19 mouse cellular contexts compared by ENCODE assay signal in the genomic region with DNA sequence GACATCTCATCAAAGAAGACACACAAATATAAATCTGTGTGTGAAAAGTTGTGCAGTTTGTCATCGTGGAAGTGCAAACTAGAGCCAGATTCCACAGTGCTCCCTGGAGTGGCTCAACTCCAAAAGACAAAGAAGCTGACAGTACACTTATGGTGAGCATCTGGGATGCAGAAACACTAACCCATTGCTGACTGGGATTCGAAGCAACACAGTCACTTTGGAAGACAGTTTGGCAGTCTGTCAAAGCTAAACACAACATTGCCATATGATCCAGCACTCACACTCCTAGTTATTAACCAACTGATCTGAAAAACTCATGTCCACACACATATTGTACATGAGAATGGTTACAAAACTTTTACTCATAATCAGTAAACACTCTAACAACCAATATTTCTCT.
DNase-seq lines count a peak whose midpoint lies in the region; ATAC-seq and TF ChIP-seq lines count a peak whose summit lies in the region.
"Had no signal": no experiment of that assay in that cellular context is flagged by ENCODE, and none has a peak within 500 bp of the region (broad histone marks: within the 10 kb centered on the region; RNA-seq: fewer than 3 reads in every experiment).

No protein-coding gene starts in this region.

- TF ChIP-seq CTCF in forebrain, postnatal 0 days (IDR thresholded peaks at IDR 0.05; ENCODE audit: low read depth) = no peak

- H3K4me2 ChIP-seq in embryonic facial prominence, embryonic 14.5 days (ENCODE audit: low read depth, low read length) = no peak overlapping the region
- H3K4me2 ChIP-seq in forebrain, postnatal 0 days (ENCODE audit: low read depth) = no peak overlapping the region
- H3K4me2 ChIP-seq: embryonic facial prominence, embryonic 13.5 days; heart, embryonic 13.5 days; hindbrain, embryonic 15.5 days had no signal

- no peak overlapping the region for H3K9ac ChIP-seq in embryonic facial prominence, embryonic 14.5 days (ENCODE audit: low read depth, low read length)
- H3K9ac ChIP-seq in forebrain, postnatal 0 days = no peak overlapping the region
- H3K9ac ChIP-seq: embryonic facial prominence, embryonic 13.5 days; heart, embryonic 13.5 days; hindbrain, embryonic 15.5 days had no signal

- H3K27me3 ChIP-seq in embryonic facial prominence, embryonic 14.5 days (replicated peaks; ENCODE audit: control insufficient read depth, insufficient read depth, low read length) = no peaks in the 10 kb centered on the region
- H3K27me3 ChIP-seq in embryonic facial prominence, embryonic 10.5 days (replicated peaks; ENCODE audit: low read depth, poor library complexity, severe bottlenecking) = no peaks in the 10 kb centered on the region
- H3K27me3 ChIP-seq in forebrain, postnatal 0 days (ENCODE audit: insufficient read depth, low read length) = no peaks in the 10 kb centered on the region
- H3K27me3 ChIP-seq: embryonic facial prominence, embryonic 13.5 days; heart, embryonic 13.5 days; hindbrain, embryonic 15.5 days; Patski had no signal

- H3K36me3 ChIP-seq in embryonic facial prominence, embryonic 14.5 days (ENCODE audit: control insufficient read depth, insufficient read depth, low read length) = no peaks in the 10 kb centered on the region
- no peaks in the 10 kb centered on the region for H3K36me3 ChIP-seq in embryonic facial prominence, embryonic 10.5 days (replicated peaks)
- H3K36me3 ChIP-seq in forebrain, postnatal 0 days (ENCODE audit: insufficient read depth) = no peaks in the 10 kb centered on the region
- H3K36me3 ChIP-seq: embryonic facial prominence, embryonic 13.5 days; heart, embryonic 13.5 days; hindbrain, embryonic 15.5 days had no signal

- H3K27ac ChIP-seq in embryonic facial prominence, embryonic 14.5 days (replicated peaks; ENCODE audit: low read depth, low read length) = no peak overlapping the region
- H3K27ac ChIP-seq in embryonic facial prominence, embryonic 10.5 days (replicated peaks) = no peak overlapping the region
- no peak overlapping the region for H3K27ac ChIP-seq in forebrain, postnatal 0 days (ENCODE audit: low read depth, low read length)
- H3K27ac ChIP-seq: embryonic facial prominence, embryonic 13.5 days; heart, embryonic 13.5 days; hindbrain, embryonic 15.5 days had no signal

- WGBS in embryonic facial prominence, embryonic 14.5 days = 38% methylated on average over 2 of the region's 2 CpGs
- WGBS in embryonic facial prominence, embryonic 10.5 days = 62% methylated on average over 2 of the region's 2 CpGs
- 41% methylated on average over 2 of the region's 2 CpGs for WGBS in forebrain, postnatal 0 days

- no peak for ATAC-seq in embryonic facial prominence, embryonic 14.5 days (ENCODE audit: low read depth)
- ATAC-seq in forebrain, postnatal 0 days = peak; percentile 70
- ATAC-seq: activated CD4-positive, CD25-positive, alpha-beta regulatory T cell, adult 4 months; intestine, embryonic 16.5 days; Patski had no signal

- H3K4me3 ChIP-seq in embryonic facial prominence, embryonic 14.5 days (ENCODE audit: low read depth, low read length) = no peak overlapping the region
- no peak overlapping the region for H3K4me3 ChIP-seq in embryonic facial prominence, embryonic 10.5 days
- H3K4me3 ChIP-seq in forebrain, postnatal 0 days (ENCODE audit: low read depth, low read length) = no peak overlapping the region
- H3K4me3 ChIP-seq: embryonic facial prominence, embryonic 13.5 days; heart, embryonic 13.5 days; hindbrain, embryonic 15.5 days had no signal

- H3K4me1 ChIP-seq in embryonic facial prominence, embryonic 14.5 days (ENCODE audit: control insufficient read depth, insufficient read depth, low read length) = no peaks in the 10 kb centered on the region
- no peaks in the 10 kb centered on the region for H3K4me1 ChIP-seq in embryonic facial prominence, embryonic 10.5 days
- no peaks in the 10 kb centered on the region for H3K4me1 ChIP-seq in forebrain, postnatal 0 days (ENCODE audit: insufficient read depth)
- H3K4me1 ChIP-seq: embryonic facial prominence, embryonic 13.5 days; heart, embryonic 13.5 days; hindbrain, embryonic 15.5 days had no signal

- no peaks in the 10 kb centered on the region for H3K9me3 ChIP-seq in embryonic facial prominence, embryonic 14.5 days (ENCODE audit: control insufficient read depth, low read length)
- H3K9me3 ChIP-seq in embryonic facial prominence, embryonic 10.5 days = peaks cover 11% of the 10 kb centered on the region; the same call in 1 of the 2 replicates
- H3K9me3 ChIP-seq in forebrain, postnatal 0 days (ENCODE audit: low read length) = no peaks in the 10 kb centered on the region
- H3K9me3 ChIP-seq: embryonic facial prominence, embryonic 13.5 days; hindbrain, embryonic 15.5 days had no signal

- DNase-seq in embryonic facial prominence, embryonic 14.5 days (ENCODE audit: low spot score) = peak; percentile 45
- DNase-seq in embryonic facial prominence, embryonic 10.5 days (ENCODE audit: low spot score) = no peak
- peak; percentile 9 for DNase-seq in layer of hippocampus, adult 11-12 months (ENCODE audit: low spot score)
- no peak for DNase-seq in layer of hippocampus, postnatal 25 days (ENCODE audit: extremely low spot score in 1 of 2, low spot score in 1 of 2)
- peak; percentile 6 for DNase-seq in 3T3-L1 (ENCODE audit: low read depth, low spot score)
- DNase-seq in forebrain, postnatal 0 days = peak; percentile 47
- DNase-seq in Muller cell, postnatal 12 days (ENCODE audit: inconsistent ontology term) = no peak
- no peak for DNase-seq in cerebellum, postnatal 14 days
- DNase-seq: adrenal gland, postnatal 14 days; cerebellum, adult 2 months; cerebellum, postnatal 25 days; gastrocnemius, postnatal 25 days; heart, postnatal 36 days had no signal

Comparison
In these comparisons a context has a peak if more than half of its experiments do, and no peak if none do; other contexts are left out.
1. DNase-seq: peak in embryonic facial prominence, embryonic 14.5 days (single experiment), layer of hippocampus, adult 11-12 months (single experiment), 3T3-L1 (single experiment) and forebrain, postnatal 0 days (single experiment); none in embryonic facial prominence, embryonic 10.5 days (single experiment), layer of hippocampus, postnatal 25 days (0 of 2), Muller cell, postnatal 12 days (single experiment) and cerebellum, postnatal 14 days (0 of 2).